Mouse (Mus musculus) brain, embryonic 14.5 days (tissue): Measurements from ENCODE around the gene Itpr2.

Source experiments
- CTCF ChIP-seq: fragments of 200-500 bp; IDR thresholded peaks from 2 replicates; pipeline ENCODE4 v1.5.1; 2012; ENCODE audit warnings: inconsistent platforms, mild to moderate bottlenecking, moderate library complexity, borderline replicate concordance; ENCODE audit not compliant: insufficient read depth, insufficient read length; ENCODE audit errors: extremely low read depth
- POLR2A ChIP-seq: fragments of 200-500 bp; IDR thresholded peaks from 2 replicates; pipeline ENCODE4 v1.6.1; 2012; ENCODE audit warnings: mild to moderate bottlenecking, inconsistent platforms, borderline replicate concordance; ENCODE audit not compliant: poor library complexity, insufficient read depth, insufficient read length, severe bottlenecking; ENCODE audit errors: extremely low read depth

GRCm38 (mm10) chr6:146439826-146440225, 62.2 kb downstream of the Itpr2 start:
- TF ChIP-seq CTCF: no peak
- TF ChIP-seq POLR2A: no peak
